Mouse (Mus musculus) megakaryocyte-erythroid progenitor cell, adult 5 weeks (primary cell): ENCODE data around the gene Yy2. TPM values are rescaled to one million over a fixed set of nuclear protein-coding genes. Genes with fewer than 3 reads are reported as not detected.

Experiments used
- polyA plus RNA-seq: library from polyadenylated mRNA; stranded (reverse); fragments of >175 nt; gene quantifications from 2 replicates; pipeline ENCODE4 v1.2.3, GENCODE M21; 2012

Yy2 gene
- polyA plus RNA-seq = 0.06 TPM in 1 of 2 replicates, not detected in the other

DNA sequence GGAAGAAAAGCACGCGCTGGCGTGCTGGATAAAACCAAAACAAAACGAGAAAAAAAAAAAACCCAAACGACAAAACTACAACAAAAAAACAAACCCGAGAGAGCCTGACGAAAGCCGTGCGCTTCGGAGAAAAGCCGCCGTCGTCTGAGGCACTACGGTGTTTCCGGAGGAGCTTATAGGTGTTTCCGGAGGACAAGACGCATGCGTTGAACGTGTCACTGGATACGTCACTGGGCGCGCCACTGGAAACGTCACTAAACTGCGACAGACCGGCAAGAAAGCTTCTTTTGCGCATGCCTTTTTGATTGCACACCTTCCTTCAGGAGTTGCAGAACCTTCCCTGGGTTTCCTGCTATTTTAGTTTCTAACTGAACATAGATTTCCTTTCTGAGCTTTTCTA, at the start of gene Yy2:
TSS of gene Yy2 (minus strand) at position 146 of the 400 bp plus-strand sequence.

DNA sequence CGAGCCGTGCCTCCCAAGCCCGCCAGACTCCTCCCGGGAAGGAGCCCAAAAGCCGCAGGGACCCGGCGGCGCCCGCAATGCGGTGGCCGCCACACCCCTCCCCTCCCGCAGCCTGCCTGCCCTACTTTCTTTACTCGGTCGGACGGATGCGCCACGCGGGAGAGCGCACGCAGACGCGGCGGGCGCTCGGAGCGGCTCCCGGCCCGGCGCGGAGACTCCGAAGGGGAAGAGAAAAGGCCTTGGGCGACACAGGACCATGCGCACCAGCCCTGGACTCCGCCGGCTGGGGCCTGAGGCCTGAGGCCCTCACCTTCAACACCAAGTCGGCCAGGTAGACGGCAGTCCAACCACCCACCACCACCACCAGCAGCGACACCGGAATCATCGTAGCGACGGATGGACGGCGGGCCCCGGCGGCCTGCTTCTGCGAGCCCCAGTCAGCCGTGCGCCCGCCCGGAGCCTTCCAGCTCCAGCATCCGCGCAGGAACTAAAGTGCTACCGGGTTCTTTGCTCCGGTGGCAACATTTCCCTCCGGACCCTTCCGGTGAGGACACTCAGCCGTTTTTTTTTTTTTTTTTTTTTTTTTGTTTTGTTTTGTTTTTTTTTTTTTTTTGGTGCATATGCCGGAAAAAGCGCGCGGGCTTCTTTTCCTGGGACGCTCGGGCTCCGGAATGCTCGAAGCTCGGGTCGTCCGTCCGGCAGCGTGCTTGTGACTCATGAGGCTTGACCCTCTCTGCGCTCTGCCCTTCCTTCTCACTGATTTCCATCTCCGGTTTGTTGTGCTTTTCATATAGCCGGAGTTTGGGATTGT, 29.6 kb upstream of the Yy2 start, which contains the start of gene Mbtps2:
TSS of gene Mbtps2 (minus strand) at position 530 of the 811 bp plus-strand sequence.

Other genes with a start within 250 kb of the Yy2 start
- 0.02 TPM in 1 of 2 replicates, not detected in the other for gene Phex, start 153.7 kb downstream of the Yy2 start, polyA plus RNA-seq
- gene Sms, start 76.7 kb downstream of the Yy2 start, polyA plus RNA-seq = 26.2 and 28.3 TPM in 2 replicates
- gene Mbtps2, start 29.7 kb upstream of the Yy2 start, polyA plus RNA-seq = 4.4 and 5.7 TPM in 2 replicates
- not detected in 2 replicates for gene Smpx, start 129.9 kb upstream of the Yy2 start, polyA plus RNA-seq
- gene Klhl34, start 249.4 kb upstream of the Yy2 start, polyA plus RNA-seq = not detected in 2 replicates